Comparison of ENCODE assay signal across 8 mouse cellular contexts in the genomic region with DNA sequence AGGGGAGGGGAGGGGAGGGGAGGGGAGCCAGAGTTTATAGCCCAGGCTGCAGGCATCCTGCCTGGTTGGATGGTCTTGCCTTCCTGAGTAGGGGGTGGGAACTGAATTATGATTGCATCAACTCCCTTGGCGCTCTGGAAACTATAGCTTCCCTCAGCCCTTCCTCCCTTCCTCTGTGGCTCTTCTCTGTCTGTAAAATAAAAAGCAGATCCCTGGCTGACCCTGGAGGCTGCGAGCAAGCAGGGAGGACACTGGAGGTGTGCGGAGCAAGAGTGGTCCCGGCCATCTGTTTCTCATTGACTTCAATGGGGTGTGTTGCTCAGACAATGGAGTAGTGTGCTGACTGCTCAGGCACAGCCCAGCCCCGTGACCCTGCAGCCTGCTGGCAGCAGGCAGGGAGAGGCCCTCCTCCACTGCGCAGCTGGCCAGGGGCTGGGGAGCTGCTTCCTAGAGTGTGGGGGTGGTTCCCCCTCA. TPM values are rescaled to one million over a fixed set of nuclear protein-coding genes. Genes with fewer than 3 reads are reported as not detected.
DNase-seq lines count a peak whose midpoint lies in the region; ATAC-seq and TF ChIP-seq lines count a peak whose summit lies in the region.

No protein-coding gene starts in this region.

- no peaks in the 10 kb centered on the region for H3K27me3 ChIP-seq in heart, adult 2 months (ENCODE audit: control insufficient read depth, insufficient read depth, low read length)
- no peaks in the 10 kb centered on the region for H3K27me3 ChIP-seq in midbrain, postnatal 0 days (ENCODE audit: insufficient read depth, low read length)

- no peak for TF ChIP-seq CTCF in heart, adult 2 months (IDR thresholded peaks at IDR 0.05)
- no peak for TF ChIP-seq CTCF in midbrain, postnatal 0 days (IDR thresholded peaks at IDR 0.05)

- no peak overlapping the region for H3K4me2 ChIP-seq in midbrain, postnatal 0 days (ENCODE audit: low read depth, low read length, poor library complexity, severe bottlenecking)

- 10% methylated on average over 6 of the region's 6 CpGs for WGBS in heart, adult 2 months
- WGBS in midbrain, postnatal 0 days, result 6% methylated on average over 6 of the region's 6 CpGs

- no peaks in the 10 kb centered on the region for H3K79me2 ChIP-seq in heart, adult 2 months (replicated peaks; ENCODE audit: control insufficient read depth, insufficient read depth, low read length)

- 0 out of 2 replicates have a peak, but pooled peaks have one; percentile 5 for TF ChIP-seq EP300 in heart, adult 2 months (IDR thresholded peaks at IDR 0.05; ENCODE audit: insufficient read depth, low read depth, low read length)

- no peaks in the 10 kb centered on the region for H3K9me3 ChIP-seq in midbrain, postnatal 0 days (ENCODE audit: low read length)

- intact Hi-C loops in heart, adult 2 months (cut with DNase I), result loop anchor here (2.0 kb wide), 1 partner anchor 29 kb away; no protein-coding TSS in a partner anchor

- peak; percentile 47; the same call in 1 of the 2 replicates for ATAC-seq in midbrain, postnatal 0 days (ENCODE audit: low FRiP score)

- TF ChIP-seq POLR2A in heart, adult 2 months (IDR thresholded peaks at IDR 0.05; ENCODE audit: insufficient read depth, low read depth, low read length), result no peak

- no peaks in the 10 kb centered on the region for H3K36me3 ChIP-seq in heart, adult 2 months (ENCODE audit: control insufficient read depth, insufficient read depth, low read length)
- H3K36me3 ChIP-seq in midbrain, postnatal 0 days (ENCODE audit: insufficient read depth, low read length), result no peaks in the 10 kb centered on the region

- DNase-seq in adrenal gland, postnatal 14 days, result peak; percentile 65
- DNase-seq in adrenal gland, adult 18-20 months (ENCODE audit: low spot score in 2 of 2), result no peak
- peak; percentile 33 for DNase-seq in urinary bladder, postnatal 25 days (ENCODE audit: low spot score)
- no peak for DNase-seq in urinary bladder, adult 2 months (ENCODE audit: low spot score)
- DNase-seq in heart, adult 2 months, result peak; percentile 52 to 63
- DNase-seq in kidney, postnatal 4 days, result peak; percentile 76 to 86
- peak; percentile 52 for DNase-seq in midbrain, postnatal 0 days (ENCODE audit: low spot score)
- DNase-seq in spleen, postnatal 10 days (ENCODE audit: low spot score in 2 of 2), result no peak

- H3K4me3 ChIP-seq in heart, adult 2 months, result no peak overlapping the region
- H3K4me3 ChIP-seq in midbrain, postnatal 0 days (ENCODE audit: low read depth, low read length), result no peak overlapping the region

- H3K9ac ChIP-seq in heart, adult 2 months (ENCODE audit: low read depth, low read length), result no peak overlapping the region
- 0 out of 2 replicates have a peak overlapping the region, but pooled peaks have one; percentile 19 for H3K9ac ChIP-seq in midbrain, postnatal 0 days (replicated peaks; ENCODE audit: low read length, poor library complexity, severe bottlenecking)

- peaks cover 4% of the 10 kb centered on the region; the same call in 1 of the 2 replicates for H3K4me1 ChIP-seq in heart, adult 2 months (ENCODE audit: control insufficient read depth, insufficient read depth, low read length)
- no peaks in the 10 kb centered on the region; the same call in 1 of the 2 replicates for H3K4me1 ChIP-seq in midbrain, postnatal 0 days (ENCODE audit: insufficient read depth, low read length)

- H3K27ac ChIP-seq in heart, adult 2 months, result no peak overlapping the region
- no peak overlapping the region for H3K27ac ChIP-seq in midbrain, postnatal 0 days (ENCODE audit: low read depth, low read length)

RNA-seq across cellular contexts. Expression of gene Tgfbi, which starts 27.3 kb away (rescaled TPM):
- 40.1 and 59.6 TPM in 2 replicates for total RNA-seq in adrenal gland, postnatal 14 days (2021)
- 10 to 100 TPM; 38.3 to 86.5 TPM for total RNA-seq in adrenal gland, adult 18-20 months (2021)
- polyA plus RNA-seq in urinary bladder, adult 2 months (2012; rRNA removed), result 151 and 155 TPM in 2 replicates
- 10 to 100 TPM; 19.7 to 20.9 TPM for total RNA-seq in heart, adult 2 months (2021)
- polyA plus RNA-seq in heart, adult 2 months (2012; rRNA removed), result 22.1 and 22.2 TPM in 2 replicates
- 6.3 and 7.5 TPM in 2 replicates for total RNA-seq in midbrain, postnatal 0 days (2014; rRNA removed)
- polyA plus RNA-seq in midbrain, postnatal 0 days (2015; fragmentation: Nextera tagmentation; extraction: Ambion mirVana), result 3.0 and 3.4 TPM in 2 replicates

RNA-seq across cellular contexts. Expression of gene Lect2, which starts 33.7 kb away (rescaled TPM):
- 1.3 and 46.7 TPM in 2 replicates for total RNA-seq in adrenal gland, postnatal 14 days (2021)
- not detected for total RNA-seq in adrenal gland, adult 18-20 months (2021)
- not detected in 2 replicates for polyA plus RNA-seq in urinary bladder, adult 2 months (2012; rRNA removed)
- total RNA-seq in heart, adult 2 months (2021), result not detected
- polyA plus RNA-seq in heart, adult 2 months (2012; rRNA removed), result not detected in 2 replicates
- not detected in 2 replicates for total RNA-seq in midbrain, postnatal 0 days (2014; rRNA removed)
- polyA plus RNA-seq in midbrain, postnatal 0 days (2015; fragmentation: Nextera tagmentation; extraction: Ambion mirVana), result not detected in 2 replicates

RNA-seq across cellular contexts. Expression of gene Fbxl21, which starts 59.7 kb away (rescaled TPM):
- total RNA-seq in adrenal gland, postnatal 14 days (2021), result 2.7 and 3.0 TPM in 2 replicates
- 1 to 10 TPM; 2.8 to 5.4 TPM for total RNA-seq in adrenal gland, adult 18-20 months (2021)
- 2.8 and 3.7 TPM in 2 replicates for polyA plus RNA-seq in urinary bladder, adult 2 months (2012; rRNA removed)
- under 1 TPM; 0.68 to 0.97 TPM for total RNA-seq in heart, adult 2 months (2021)
- polyA plus RNA-seq in heart, adult 2 months (2012; rRNA removed), result 0.29 and 0.31 TPM in 2 replicates
- total RNA-seq in midbrain, postnatal 0 days (2014; rRNA removed), result 5.5 and 7.2 TPM in 2 replicates
- polyA plus RNA-seq in midbrain, postnatal 0 days (2015; fragmentation: Nextera tagmentation; extraction: Ambion mirVana), result 3.4 and 4.3 TPM in 2 replicates

Comparison
In these comparisons a context has a peak if more than half of its experiments do, and no peak if none do; other contexts are left out.
1. DNase-seq: peak in adrenal gland, postnatal 14 days (single experiment), urinary bladder, postnatal 25 days (single experiment), heart, adult 2 months (2 of 2), kidney, postnatal 4 days (2 of 2) and midbrain, postnatal 0 days (single experiment); none in adrenal gland, adult 18-20 months (0 of 2), urinary bladder, adult 2 months (single experiment) and spleen, postnatal 10 days (0 of 2).